Mouse (Mus musculus): ENCODE measurements at regions not wholly inside any gene's neighbourhood (a gene's known extent, or its start where the extent isn't known, plus 50 kb on each side); places are given as distances from the start of the nearest gene placed in this dataset.

DNA sequence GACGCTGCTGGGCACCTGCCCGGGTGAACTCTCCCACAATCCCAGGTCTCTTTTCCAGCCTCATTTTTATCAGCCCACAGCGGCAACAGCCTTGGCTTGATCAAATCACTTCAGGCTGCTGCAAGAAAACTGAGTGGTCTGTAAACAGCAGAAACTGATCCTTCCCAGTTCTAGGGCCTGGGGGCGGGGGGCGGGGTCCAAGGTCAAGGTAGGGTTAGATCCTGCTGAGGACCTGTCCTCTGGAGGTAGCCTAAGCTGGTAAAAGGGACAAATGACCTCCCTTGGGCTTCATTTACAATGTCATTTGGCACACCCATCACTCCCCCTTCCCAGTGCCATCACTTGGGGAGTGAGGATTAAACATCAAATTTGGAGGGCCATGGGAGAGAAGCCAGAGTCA lies 129.9 kb upstream of the Lgalsl start:
- TF ChIP-seq CTCF (conservative IDR thresholded peaks at IDR 0.05; ENCODE audit: insufficient read depth, insufficient read length, low read depth, low read length) = no peak
- no peak for TF ChIP-seq POLR2A (IDR thresholded peaks at IDR 0.05; ENCODE audit: low read depth, low read length)

Measured in kidney, adult 2 months (tissue).